Mouse (Mus musculus): ENCODE results near the gene Mrpl33.

DNA sequence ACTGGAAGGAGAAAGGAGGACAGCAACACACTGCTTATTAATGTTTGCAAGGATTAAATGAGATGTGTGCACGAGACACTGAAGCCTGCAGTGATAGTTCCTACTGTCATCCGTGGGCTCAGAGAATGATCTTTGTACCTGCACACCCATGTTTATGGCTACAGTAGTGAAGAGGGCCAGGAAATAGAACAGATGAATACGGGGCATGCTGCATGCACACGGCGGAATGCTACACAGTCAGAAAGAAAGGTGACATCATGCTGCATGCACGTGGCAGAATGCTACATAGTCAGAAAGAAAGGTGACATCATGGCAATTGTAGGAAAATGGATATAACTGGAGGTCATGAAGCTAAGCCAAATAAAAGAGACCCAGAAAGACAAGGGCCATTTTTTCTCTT, 49.8 kb downstream of the Mrpl33 start:
- no peak for TF ChIP-seq CTCF (IDR thresholded peaks at IDR 0.05; ENCODE audit: borderline replicate concordance, extremely low read depth, insufficient read depth, insufficient read length)
- TF ChIP-seq POLR2A (IDR thresholded peaks at IDR 0.05; ENCODE audit: borderline replicate concordance, extremely low read depth, insufficient read depth, insufficient read length, poor library complexity, severe bottlenecking) = no peak

Data from brain, embryonic 14.5 days (tissue).